Mouse (Mus musculus): Measurements from ENCODE around the gene Zfp330. TPM values are rescaled to one million over a fixed set of nuclear protein-coding genes. Genes with fewer than 3 reads are reported as not detected.

Zfp330 gene
- polyA plus RNA-seq (2012; fragmentation: generic; extraction: Trizol): 31.4 TPM

GRCm38 (mm10) chr8:82774093-82774422 is at the start of gene Zfp330:
Zfp330 (minus strand) TSS chr8:82774160.
- H3K4me3 ChIP-seq: peak within 1 kb of the TSS; percentile 57
- peak within 1 kb of the TSS; percentile 43 for H3ac ChIP-seq (ENCODE audit: control insufficient read depth, insufficient read length)
- H3K4me2 ChIP-seq (ENCODE audit: low read depth): peak within 1 kb of the TSS; percentile 85
- no peaks in the 10 kb centered on the region for H3K27me3 ChIP-seq (ENCODE audit: control insufficient read depth, insufficient read depth, insufficient read length)
- TF ChIP-seq POLR2A (IDR thresholded peaks at IDR 0.05; ENCODE audit: insufficient read length, low read depth) (peak; percentile 96), E2F4 (IDR thresholded peaks at IDR 0.05; ENCODE audit: insufficient read depth) (no peak), MYOD1 (IDR thresholded peaks at IDR 0.05; ENCODE audit: control insufficient read depth in 1 of 3, insufficient read length in 2 of 3, low read depth in 2 of 3) (no peak), SRF (IDR thresholded peaks at IDR 0.05; ENCODE audit: control insufficient read depth, insufficient read length, low read depth) (no peak), POLR2AphosphoS2 (IDR thresholded peaks at IDR 0.05; ENCODE audit: insufficient read length, low read depth) (peak; percentile 93)
- peaks cover 35% of the 10 kb centered on the region for H3K79me2 ChIP-seq (ENCODE audit: control insufficient read depth, insufficient read depth)
- H3K36me3 ChIP-seq (ENCODE audit: control insufficient read depth, insufficient read depth): peaks cover 22% of the 10 kb centered on the region

GRCm38 (mm10) chr8:82777945-82778344 is 4.0 kb upstream of the Zfp330 start:
- Histone ChIP-seq H3K36me3 (ENCODE audit: control insufficient read depth, insufficient read depth) (no peaks in the 10 kb centered on the region), H3K79me2 (ENCODE audit: control insufficient read depth, insufficient read depth) (peaks cover 8% of the 10 kb centered on the region), H3ac (ENCODE audit: control insufficient read depth, insufficient read length) (no peak overlapping the region), H3K27me3 (ENCODE audit: control insufficient read depth, insufficient read depth, insufficient read length) (no peaks in the 10 kb centered on the region), H3K4me3 (no peak overlapping the region), H3K4me2 (ENCODE audit: low read depth) (peak overlapping the region; percentile 24)
- no peak for TF ChIP-seq CEBPB (IDR thresholded peaks at IDR 0.05; ENCODE audit: insufficient read depth, poor library complexity, severe bottlenecking)
- TF ChIP-seq TCF3 (IDR thresholded peaks at IDR 0.05; ENCODE audit: insufficient read length, low read depth): no peak
- TF ChIP-seq TCF12 (IDR thresholded peaks at IDR 0.05; ENCODE audit: insufficient read depth, poor library complexity, severe bottlenecking): no peak
- no peak for TF ChIP-seq E2F4 (IDR thresholded peaks at IDR 0.05; ENCODE audit: insufficient read depth)
- TF ChIP-seq POLR2A (IDR thresholded peaks at IDR 0.05; ENCODE audit: insufficient read length, low read depth): no peak
- no peak for TF ChIP-seq USF1 (IDR thresholded peaks at IDR 0.05; ENCODE audit: low read depth)
- TF ChIP-seq MAX (IDR thresholded peaks at IDR 0.05; ENCODE audit: low read depth): no peak
- no peak for TF ChIP-seq POLR2AphosphoS2 (IDR thresholded peaks at IDR 0.05; ENCODE audit: insufficient read length, low read depth)
- no peak for TF ChIP-seq REST (IDR thresholded peaks at IDR 0.05; ENCODE audit: insufficient read depth, insufficient read length)
- TF ChIP-seq MYOD1 (IDR thresholded peaks at IDR 0.05; ENCODE audit: control insufficient read depth in 1 of 3, insufficient read length in 2 of 3, low read depth in 2 of 3): no peak
- TF ChIP-seq SRF (IDR thresholded peaks at IDR 0.05; ENCODE audit: control insufficient read depth, insufficient read length, low read depth): no peak
- no peak for TF ChIP-seq MYOG (IDR thresholded peaks at IDR 0.05; ENCODE audit: control insufficient read depth in 1 of 3, insufficient read depth in 1 of 3, insufficient read length in 2 of 3, low read depth in 2 of 3)

GRCm38 (mm10) chr8:82777406-82777805 is 3.4 kb upstream of the Zfp330 start:
- Histone ChIP-seq H3ac (ENCODE audit: control insufficient read depth, insufficient read length) (no peak overlapping the region), H3K36me3 (ENCODE audit: control insufficient read depth, insufficient read depth) (no peaks in the 10 kb centered on the region), H3K79me2 (ENCODE audit: control insufficient read depth, insufficient read depth) (peaks cover 13% of the 10 kb centered on the region), H3K4me2 (ENCODE audit: low read depth) (peak overlapping the region; percentile 21), H3K4me3 (no peak overlapping the region), H3K27me3 (ENCODE audit: control insufficient read depth, insufficient read depth, insufficient read length) (no peaks in the 10 kb centered on the region)
- TF ChIP-seq SRF (IDR thresholded peaks at IDR 0.05; ENCODE audit: control insufficient read depth, insufficient read length, low read depth) (no peak), USF1 (IDR thresholded peaks at IDR 0.05; ENCODE audit: low read depth) (no peak), CEBPB (IDR thresholded peaks at IDR 0.05; ENCODE audit: insufficient read depth, poor library complexity, severe bottlenecking) (peak; percentile 66; the same call in 1 of the 2 replicates)

GRCm38 (mm10) chr8:82774482-82774881 is 522 bp upstream of the Zfp330 start:
- Histone ChIP-seq H3K4me2 (ENCODE audit: low read depth) (peak overlapping the region; percentile 80), H3K36me3 (ENCODE audit: control insufficient read depth, insufficient read depth) (peaks cover 21% of the 10 kb centered on the region), H3K4me3 (peak overlapping the region; percentile 57), H3K27me3 (ENCODE audit: control insufficient read depth, insufficient read depth, insufficient read length) (no peaks in the 10 kb centered on the region), H3K79me2 (ENCODE audit: control insufficient read depth, insufficient read depth) (peaks cover 35% of the 10 kb centered on the region), H3ac (ENCODE audit: control insufficient read depth, insufficient read length) (peak overlapping the region; percentile 43)
- TF ChIP-seq POLR2A (IDR thresholded peaks at IDR 0.05; ENCODE audit: insufficient read length, low read depth): no peak
- TF ChIP-seq POLR2AphosphoS2 (IDR thresholded peaks at IDR 0.05; ENCODE audit: insufficient read length, low read depth): no peak
- TF ChIP-seq MYOD1 (IDR thresholded peaks at IDR 0.05; ENCODE audit: control insufficient read depth in 1 of 3, insufficient read length in 2 of 3, low read depth in 2 of 3): no peak
- no peak for TF ChIP-seq CEBPB (IDR thresholded peaks at IDR 0.05; ENCODE audit: insufficient read depth, poor library complexity, severe bottlenecking)
- TF ChIP-seq TCF3 (IDR thresholded peaks at IDR 0.05; ENCODE audit: insufficient read length, low read depth): no peak
- TF ChIP-seq REST (IDR thresholded peaks at IDR 0.05; ENCODE audit: insufficient read depth, insufficient read length): no peak
- no peak for TF ChIP-seq USF1 (IDR thresholded peaks at IDR 0.05; ENCODE audit: low read depth)
- no peak for TF ChIP-seq MYOG (IDR thresholded peaks at IDR 0.05; ENCODE audit: control insufficient read depth in 1 of 3, insufficient read depth in 1 of 3, insufficient read length in 2 of 3, low read depth in 2 of 3)
- TF ChIP-seq E2F4 (IDR thresholded peaks at IDR 0.05; ENCODE audit: insufficient read depth): no peak
- no peak for TF ChIP-seq TCF12 (IDR thresholded peaks at IDR 0.05; ENCODE audit: insufficient read depth, poor library complexity, severe bottlenecking)
- no peak for TF ChIP-seq MAX (IDR thresholded peaks at IDR 0.05; ENCODE audit: low read depth)
- no peak for TF ChIP-seq SRF (IDR thresholded peaks at IDR 0.05; ENCODE audit: control insufficient read depth, insufficient read length, low read depth)

GRCm38 (mm10) chr8:82773332-82774092 is 448 bp downstream of the Zfp330 start:
- peaks cover 25% of the 10 kb centered on the region for H3K36me3 ChIP-seq (ENCODE audit: control insufficient read depth, insufficient read depth)
- peak overlapping the region; percentile 85 for H3K4me2 ChIP-seq (ENCODE audit: low read depth)
- H3K27me3 ChIP-seq (ENCODE audit: control insufficient read depth, insufficient read depth, insufficient read length): no peaks in the 10 kb centered on the region
- TF ChIP-seq MYOD1 (IDR thresholded peaks at IDR 0.05; ENCODE audit: control insufficient read depth in 1 of 3, insufficient read length in 2 of 3, low read depth in 2 of 3): no peak
- TF ChIP-seq POLR2A (IDR thresholded peaks at IDR 0.05; ENCODE audit: insufficient read length, low read depth): no peak
- TF ChIP-seq USF1 (IDR thresholded peaks at IDR 0.05; ENCODE audit: low read depth): no peak
- TF ChIP-seq SRF (IDR thresholded peaks at IDR 0.05; ENCODE audit: control insufficient read depth, insufficient read length, low read depth): no peak
- no peak for TF ChIP-seq MYOG (IDR thresholded peaks at IDR 0.05; ENCODE audit: control insufficient read depth in 1 of 3, insufficient read depth in 1 of 3, insufficient read length in 2 of 3, low read depth in 2 of 3)
- TF ChIP-seq TCF12 (IDR thresholded peaks at IDR 0.05; ENCODE audit: insufficient read depth, poor library complexity, severe bottlenecking): no peak
- TF ChIP-seq TCF3 (IDR thresholded peaks at IDR 0.05; ENCODE audit: insufficient read length, low read depth): no peak
- TF ChIP-seq REST (IDR thresholded peaks at IDR 0.05; ENCODE audit: insufficient read depth, insufficient read length): no peak
- TF ChIP-seq CEBPB (IDR thresholded peaks at IDR 0.05; ENCODE audit: insufficient read depth, poor library complexity, severe bottlenecking): no peak
- no peak for TF ChIP-seq E2F4 (IDR thresholded peaks at IDR 0.05; ENCODE audit: insufficient read depth)
- TF ChIP-seq MAX (IDR thresholded peaks at IDR 0.05; ENCODE audit: low read depth): no peak
- TF ChIP-seq POLR2AphosphoS2 (IDR thresholded peaks at IDR 0.05; ENCODE audit: insufficient read length, low read depth): no peak
- H3ac ChIP-seq (ENCODE audit: control insufficient read depth, insufficient read length): peak overlapping the region; percentile 43
- peaks cover 35% of the 10 kb centered on the region for H3K79me2 ChIP-seq (ENCODE audit: control insufficient read depth, insufficient read depth)
- peak overlapping the region; percentile 57 for H3K4me3 ChIP-seq

Measured in myocyte (in vitro differentiated cells).